Mouse (Mus musculus) myocyte (in vitro differentiated cells): Measurements from ENCODE around the gene Otof. TPM values are rescaled to one million over a fixed set of nuclear protein-coding genes. Genes with fewer than 3 reads are reported as not detected.

Experiments
- H3K27me3 ChIP-seq: one replicate; pipeline ENCODE4 v1.6.1; 2011; ENCODE audit not compliant: control insufficient read depth, insufficient read depth, insufficient read length
- H3K36me3 ChIP-seq: one replicate; pipeline ENCODE4 v1.6.1; 2011; ENCODE audit not compliant: control insufficient read depth, insufficient read depth
- H3K4me2 ChIP-seq: one replicate; pipeline ENCODE4 v1.6.1; 2011; ENCODE audit warnings: low read depth, control low read depth
- H3K4me3 ChIP-seq: one replicate; pipeline ENCODE4 v1.5.1; 2011; ENCODE audit warnings: mild to moderate bottlenecking, control low read depth, moderate library complexity
- H3K79me2 ChIP-seq: one replicate; pipeline ENCODE4 v1.6.1; 2011; ENCODE audit not compliant: control insufficient read depth, insufficient read depth
- H3ac ChIP-seq: one replicate; pipeline ENCODE4 v1.6.1; 2011; ENCODE audit not compliant: control insufficient read depth, insufficient read length
- CEBPB ChIP-seq: IDR thresholded peaks from 2 replicates; pipeline ENCODE4 v1.6.1; 2011; ENCODE audit warnings: mild to moderate bottlenecking, moderate library complexity; ENCODE audit not compliant: poor library complexity, insufficient read depth, severe bottlenecking
- E2F4 ChIP-seq: IDR thresholded peaks from one replicate; pipeline ENCODE4 v1.6.1; 2011; ENCODE audit warnings: mild to moderate bottlenecking, control low read depth, moderate library complexity; ENCODE audit not compliant: insufficient read depth
- MAX ChIP-seq: IDR thresholded peaks from one replicate; pipeline ENCODE4 v1.6.1; 2011; ENCODE audit warnings: low read depth, mild to moderate bottlenecking, control low read depth
- MYOD1 ChIP-seq, 3 experiments: IDR thresholded peaks; one replicate each; pipeline ENCODE4 v1.6.1; 2011; ENCODE audit warnings: control low read depth in 2 of 3, low read depth in 2 of 3, mild to moderate bottlenecking in 2 of 3, moderate library complexity in 1 of 3; ENCODE audit not compliant: insufficient read length in 2 of 3, control insufficient read depth in 1 of 3
- MYOG ChIP-seq, 3 experiments: IDR thresholded peaks; one replicate each; pipeline ENCODE4 v1.6.1; 2011; ENCODE audit warnings: control low read depth in 2 of 3, low read depth in 2 of 3, mild to moderate bottlenecking in 2 of 3; ENCODE audit not compliant: insufficient read length in 2 of 3, control insufficient read depth in 1 of 3, insufficient read depth in 1 of 3
- POLR2A ChIP-seq: IDR thresholded peaks from one replicate; pipeline ENCODE4 v1.6.1; 2011; ENCODE audit warnings: low read depth, mild to moderate bottlenecking, control low read depth, moderate library complexity; ENCODE audit not compliant: insufficient read length
- POLR2AphosphoS2 ChIP-seq: IDR thresholded peaks from one replicate; pipeline ENCODE4 v1.6.1; 2011; ENCODE audit warnings: low read depth, control low read depth; ENCODE audit not compliant: insufficient read length
- REST ChIP-seq: IDR thresholded peaks from one replicate; pipeline ENCODE4 v1.6.1; 2011; ENCODE audit warnings: mild to moderate bottlenecking, control low read depth, moderate library complexity; ENCODE audit not compliant: insufficient read depth, insufficient read length
- SRF ChIP-seq: IDR thresholded peaks from one replicate; pipeline ENCODE4 v1.6.1; 2011; ENCODE audit warnings: low read depth; ENCODE audit not compliant: control insufficient read depth, insufficient read length
- TCF12 ChIP-seq: IDR thresholded peaks from one replicate; pipeline ENCODE4 v1.6.1; 2011; ENCODE audit warnings: mild to moderate bottlenecking, control low read depth; ENCODE audit not compliant: poor library complexity, insufficient read depth, severe bottlenecking
- TCF3 ChIP-seq: IDR thresholded peaks from one replicate; pipeline ENCODE4 v1.6.1; 2011; ENCODE audit warnings: low read depth, control low read depth; ENCODE audit not compliant: insufficient read length
- USF1 ChIP-seq: IDR thresholded peaks from one replicate; pipeline ENCODE4 v1.6.1; 2011; ENCODE audit warnings: low read depth, mild to moderate bottlenecking, control low read depth, moderate library complexity
- polyA plus RNA-seq: library from polyadenylated mRNA; unstranded; fragments of >200 nt; fragmentation: generic; extraction: Trizol; gene quantifications from one replicate; pipeline ENCODE4 v1.2.1, GENCODE M21; 2012; ENCODE audit warnings: missing spikeins

Gene Otof
- polyA plus RNA-seq, 1 experiment = not detected

GRCm38 (mm10) chr5:30442196-30442595 is 19.5 kb downstream of the Otof start:
- H3K36me3 ChIP-seq = no peaks in the 10 kb centered on the region
- H3ac ChIP-seq = no peak overlapping the region
- H3K79me2 ChIP-seq = no peaks in the 10 kb centered on the region
- H3K4me2 ChIP-seq = no peak overlapping the region
- H3K4me3 ChIP-seq = no peak overlapping the region
- peaks cover 46% of the 10 kb centered on the region for H3K27me3 ChIP-seq
- no peak for TF ChIP-seq TCF3
- TF ChIP-seq POLR2AphosphoS2 = no peak

GRCm38 (mm10) chr5:30440308-30440906 is 21.3 kb downstream of the Otof start:
- Histone ChIP-seq H3K4me3 (no peak overlapping the region), H3K79me2 (no peaks in the 10 kb centered on the region), H3K4me2 (no peak overlapping the region), H3K27me3 (peaks cover 34% of the 10 kb centered on the region), H3K36me3 (no peaks in the 10 kb centered on the region), H3ac (no peak overlapping the region)
- TF ChIP-seq E2F4 (no peak), USF1 (no peak), POLR2A (no peak), MAX (no peak), TCF12 (no peak), CEBPB (no peak), REST (no peak), SRF (no peak), MYOG (IDR thresholded peaks at IDR 0.05; ENCODE audit: control insufficient read depth in 1 of 3, insufficient read depth in 1 of 3, insufficient read length in 2 of 3, low read depth in 2 of 3) (no peak), TCF3 (no peak), POLR2AphosphoS2 (no peak), MYOD1 (IDR thresholded peaks at IDR 0.05; ENCODE audit: control insufficient read depth in 1 of 3, insufficient read length in 2 of 3, low read depth in 2 of 3) (no peak)

- Histone ChIP-seq H3K27me3 (peaks cover 43% of the 10 kb centered on the region), H3K36me3 (no peaks in the 10 kb centered on the region), H3K4me2 (no peak overlapping the region), H3K79me2 (no peaks in the 10 kb centered on the region), H3K4me3 (no peak overlapping the region), H3ac (no peak overlapping the region)
- TF ChIP-seq SRF (no peak), POLR2A (no peak), MYOD1 (IDR thresholded peaks at IDR 0.05; ENCODE audit: control insufficient read depth in 1 of 3, insufficient read length in 2 of 3, low read depth in 2 of 3) (no peak), TCF3 (no peak), POLR2AphosphoS2 (no peak), REST (no peak), MAX (no peak), E2F4 (no peak), MYOG (IDR thresholded peaks at IDR 0.05; ENCODE audit: control insufficient read depth in 1 of 3, insufficient read depth in 1 of 3, insufficient read length in 2 of 3, low read depth in 2 of 3) (no peak), TCF12 (no peak), CEBPB (no peak), USF1 (no peak)
These were observed 22.8 kb downstream of the Otof start for GRCm38 (mm10) chr5:30438931-30439330.

- Histone ChIP-seq H3ac (no peak overlapping the region), H3K79me2 (no peaks in the 10 kb centered on the region), H3K36me3 (no peaks in the 10 kb centered on the region), H3K4me3 (no peak overlapping the region), H3K4me2 (no peak overlapping the region), H3K27me3 (peaks cover 34% of the 10 kb centered on the region)
- TF ChIP-seq POLR2A = no peak
- TF ChIP-seq USF1 = no peak
- TF ChIP-seq MAX = no peak
- no peak for TF ChIP-seq MYOG (IDR thresholded peaks at IDR 0.05; ENCODE audit: control insufficient read depth in 1 of 3, insufficient read depth in 1 of 3, insufficient read length in 2 of 3, low read depth in 2 of 3)
- TF ChIP-seq CEBPB = no peak
- no peak for TF ChIP-seq POLR2AphosphoS2
- TF ChIP-seq TCF3 = no peak
- TF ChIP-seq TCF12 = no peak
These were observed 34.3 kb downstream of the Otof start for GRCm38 (mm10) chr5:30427406-30427805.

DNA sequence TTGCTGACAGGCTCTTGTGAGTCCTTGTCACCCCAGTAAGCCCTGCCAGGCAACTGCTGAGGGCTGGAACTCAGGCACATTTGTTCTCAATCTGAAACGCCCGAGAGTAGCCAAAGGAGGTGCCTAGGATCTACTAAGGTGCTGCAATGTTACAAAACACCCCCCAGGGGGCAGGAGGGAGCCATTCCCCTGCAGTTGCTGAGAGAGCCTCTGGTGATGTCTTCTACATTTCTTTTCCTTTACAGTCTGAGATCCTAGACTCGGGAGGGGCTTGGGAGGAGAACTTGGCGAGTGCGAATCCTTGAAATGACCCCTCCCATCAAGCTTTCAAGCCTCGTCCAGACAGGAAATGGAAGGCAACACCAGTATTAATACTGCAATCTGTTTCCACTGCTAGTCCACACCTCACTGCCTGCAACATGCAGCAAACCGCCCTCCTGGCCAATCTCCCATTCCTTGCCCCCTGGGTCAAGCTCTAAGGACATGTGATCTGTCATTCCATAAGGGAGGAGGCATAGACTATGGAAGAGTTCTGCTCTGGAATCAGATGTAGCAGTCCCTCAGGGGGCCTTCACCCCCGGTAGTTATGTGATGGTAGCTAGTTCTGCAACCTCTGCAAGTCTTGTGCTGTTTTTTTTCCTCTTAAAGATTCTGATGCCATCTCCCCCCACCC is 38.0 kb downstream of the Otof start:
- Histone ChIP-seq H3K4me2 (no peak overlapping the region), H3K36me3 (no peaks in the 10 kb centered on the region), H3K79me2 (no peaks in the 10 kb centered on the region), H3ac (no peak overlapping the region), H3K4me3 (no peak overlapping the region), H3K27me3 (peaks cover 50% of the 10 kb centered on the region)
- TF ChIP-seq POLR2AphosphoS2 (no peak), MYOG (IDR thresholded peaks at IDR 0.05; ENCODE audit: control insufficient read depth in 1 of 3, insufficient read depth in 1 of 3, insufficient read length in 2 of 3, low read depth in 2 of 3) (no peak), POLR2A (no peak), TCF12 (no peak), CEBPB (no peak), TCF3 (no peak), MAX (no peak), USF1 (no peak), SRF (no peak), REST (no peak), MYOD1 (IDR thresholded peaks at IDR 0.05; ENCODE audit: control insufficient read depth in 1 of 3, insufficient read length in 2 of 3, low read depth in 2 of 3) (no peak)
